Mouse (Mus musculus): ENCODE data around the gene Gabbr2.

The Gabbr2 gene

DNA sequence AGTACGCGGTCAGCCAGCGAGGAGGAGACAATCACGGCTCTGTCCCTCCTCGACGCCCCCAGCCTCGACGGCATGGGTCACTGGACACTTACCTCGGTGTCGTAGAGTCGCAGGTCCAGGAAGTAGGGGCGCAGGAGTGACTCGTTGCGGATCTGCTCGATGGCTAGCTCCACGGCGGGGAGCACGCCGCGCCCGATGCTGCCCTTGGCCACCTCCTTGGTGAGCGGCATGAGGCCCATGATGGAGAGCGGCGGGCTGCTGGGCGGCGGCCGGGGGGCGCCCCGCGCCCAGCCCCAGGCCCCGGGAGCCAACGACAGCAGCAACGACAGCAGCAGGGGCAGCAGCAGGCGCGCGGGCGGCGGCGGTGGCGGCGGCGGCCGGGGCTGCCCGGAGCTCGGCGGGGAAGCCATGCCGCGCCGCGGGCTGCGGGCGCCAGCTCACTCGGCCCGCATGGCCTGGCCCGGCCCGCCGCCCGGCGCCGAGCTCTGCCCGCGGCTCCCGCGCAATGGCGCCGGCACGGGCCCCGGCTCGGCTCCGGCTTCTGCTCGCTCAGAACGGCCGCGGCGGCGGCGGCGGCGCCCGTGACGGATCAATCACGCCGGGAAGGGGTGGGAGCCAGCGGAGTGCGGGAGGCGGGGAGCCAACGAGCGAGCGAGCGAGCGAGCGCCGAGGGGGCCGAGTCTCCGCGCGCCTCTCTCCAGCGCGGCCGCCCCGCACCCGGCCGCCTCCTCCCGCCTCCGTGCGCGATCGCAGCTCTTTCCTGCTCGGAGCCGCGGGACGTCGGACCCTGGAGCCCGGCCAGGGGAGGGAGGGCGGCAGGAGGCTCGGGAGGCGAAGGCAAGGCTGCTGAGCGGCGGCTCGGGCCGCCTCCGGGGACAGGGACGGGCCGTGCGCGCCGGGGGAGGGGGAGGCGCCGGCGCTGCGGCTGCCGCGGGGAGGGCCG is at the start of gene Gabbr2:
Gabbr2 (minus strand) TSS at position 858 of the 943 bp plus-strand sequence.
- peak; percentile 79 to 86 for DNase-seq

DNA sequence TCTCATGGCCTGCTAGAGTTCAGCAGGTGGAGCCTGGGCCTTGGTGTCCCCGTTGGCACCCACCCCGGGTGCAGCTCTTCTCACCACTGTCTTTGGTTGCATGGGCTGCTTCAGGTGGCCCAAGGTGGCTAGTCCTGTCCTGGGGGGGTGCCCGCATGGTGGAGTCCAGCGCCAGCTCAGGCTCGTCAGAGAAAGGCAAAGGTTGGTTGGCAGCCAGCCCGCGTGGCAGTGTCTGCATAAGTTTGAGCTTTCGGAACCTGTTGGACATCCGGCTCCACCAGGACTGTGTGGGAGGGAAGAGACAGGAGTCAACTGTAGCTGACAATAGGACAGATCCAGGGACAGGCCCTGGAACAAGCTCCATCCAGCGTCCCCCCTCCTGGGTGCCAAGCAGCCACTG is 47.9 kb upstream of the Gabbr2 start:
- DNase-seq: no peak

DNA sequence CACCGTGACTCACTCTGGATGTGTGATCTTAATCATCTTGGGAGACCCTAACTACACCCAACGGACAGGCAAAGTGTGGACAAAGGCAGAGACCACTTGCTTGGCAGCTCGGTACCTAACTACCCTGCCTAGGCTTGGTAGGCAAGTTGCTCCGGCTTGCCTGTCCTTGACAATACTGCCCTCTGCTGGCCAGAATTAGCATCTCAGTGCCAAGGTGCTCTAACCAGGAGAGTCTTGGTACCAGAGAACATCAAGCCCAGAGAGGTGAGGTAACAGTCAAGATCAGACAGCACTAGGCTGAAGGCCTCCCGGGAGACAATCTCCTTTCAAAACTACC is 45.6 kb upstream of the Gabbr2 start:
- peak; percentile 89 to 93 for DNase-seq

DNA sequence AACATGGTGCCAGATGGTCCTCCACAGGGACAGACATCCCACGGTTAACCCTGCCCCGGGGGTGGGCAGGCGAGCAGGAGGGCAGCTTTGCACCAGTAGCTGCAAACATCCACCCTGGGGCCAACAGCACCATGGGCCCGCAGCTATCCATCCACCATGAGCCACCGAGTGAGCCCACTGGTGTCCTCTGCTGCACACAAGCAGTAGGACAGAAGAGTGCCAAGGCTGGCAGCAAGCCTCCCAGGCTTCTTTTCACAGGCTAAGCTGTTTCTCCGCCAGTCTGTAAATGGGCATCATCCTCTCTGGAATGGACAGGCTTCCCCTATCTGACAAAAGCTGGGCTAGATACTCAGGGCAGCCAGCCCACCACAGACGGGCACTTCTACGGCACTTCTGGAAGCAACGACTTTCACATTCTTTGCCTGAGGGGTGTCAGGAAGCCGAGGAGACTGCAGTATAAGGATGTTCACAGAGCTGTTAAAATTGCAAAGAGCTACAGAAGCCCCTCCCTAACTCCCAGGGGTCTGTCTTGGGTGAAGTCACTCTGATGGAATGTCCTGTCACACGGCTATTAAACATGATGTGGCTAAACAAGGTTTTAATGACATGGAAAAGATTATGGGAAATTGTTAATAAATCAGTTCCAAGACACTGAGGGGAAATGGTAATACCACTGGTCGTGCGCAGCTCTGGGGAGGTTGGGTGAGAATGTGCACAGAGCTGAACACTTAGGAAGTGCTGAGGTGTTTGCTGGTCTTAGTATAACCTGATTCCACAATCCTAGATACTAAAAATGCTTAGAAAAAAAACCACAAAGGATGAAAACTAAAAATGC is 45.0 kb upstream of the Gabbr2 start:
- DNase-seq: peak; percentile 53 to 56

DNA sequence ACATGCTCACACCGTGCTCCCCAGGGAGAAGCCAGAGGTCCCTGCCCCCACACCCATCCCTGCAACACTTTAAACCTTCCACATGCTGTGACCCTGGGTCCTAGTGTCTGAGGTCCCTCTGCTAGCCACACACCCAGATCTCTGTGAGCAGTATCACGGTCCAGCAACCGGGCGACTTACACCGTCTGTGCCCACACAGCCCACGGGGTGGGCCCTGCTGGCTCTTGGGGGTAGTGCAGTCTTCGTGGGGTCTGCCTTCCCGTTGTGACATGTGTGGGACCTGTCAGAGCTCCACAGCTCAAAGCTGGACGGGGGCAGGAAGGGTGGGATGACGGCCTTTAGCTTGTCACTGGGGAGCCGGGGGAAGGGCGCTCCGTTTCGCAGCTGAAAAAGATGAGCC is 43.9 kb upstream of the Gabbr2 start:
- no peak for DNase-seq

DNA sequence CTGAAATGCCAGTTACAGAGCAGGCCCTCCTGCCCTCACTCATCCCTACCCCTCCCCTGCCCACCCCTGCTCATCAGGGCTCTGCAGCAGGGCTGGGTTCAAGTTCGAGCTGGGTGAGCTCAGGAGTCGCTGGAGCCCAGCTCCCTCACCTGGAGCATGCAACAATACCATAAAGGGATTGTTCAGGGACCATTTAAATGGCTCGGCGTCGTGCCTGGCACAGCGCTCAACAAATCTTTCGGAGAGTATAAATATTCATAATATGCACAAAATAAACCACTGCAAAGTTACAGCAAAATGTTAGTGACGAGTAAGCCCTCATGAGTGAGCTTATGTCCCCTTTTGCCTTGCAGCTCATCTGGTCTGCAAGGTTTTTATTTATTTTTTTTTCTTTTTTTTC is 40.5 kb upstream of the Gabbr2 start:
- no peak for DNase-seq

DNA sequence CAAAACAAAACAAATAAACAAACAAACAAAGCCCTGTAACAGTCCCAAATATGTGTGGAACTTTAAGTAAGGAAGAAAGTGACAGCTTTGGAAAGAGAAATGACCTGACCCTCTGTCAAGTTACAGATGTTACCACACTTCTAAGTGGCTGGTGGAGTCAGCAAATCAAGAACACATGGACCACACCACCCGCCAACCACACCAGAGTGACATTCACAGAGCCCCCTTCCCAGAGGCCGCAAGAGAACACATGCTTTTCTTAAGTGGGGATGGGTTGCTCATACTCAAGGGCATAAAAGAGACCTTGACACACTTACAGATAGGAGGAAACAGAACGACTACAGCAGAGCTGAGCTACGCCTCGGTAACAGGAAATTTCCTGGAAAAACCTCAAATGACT is 37.1 kb upstream of the Gabbr2 start:
- no peak for DNase-seq

DNA sequence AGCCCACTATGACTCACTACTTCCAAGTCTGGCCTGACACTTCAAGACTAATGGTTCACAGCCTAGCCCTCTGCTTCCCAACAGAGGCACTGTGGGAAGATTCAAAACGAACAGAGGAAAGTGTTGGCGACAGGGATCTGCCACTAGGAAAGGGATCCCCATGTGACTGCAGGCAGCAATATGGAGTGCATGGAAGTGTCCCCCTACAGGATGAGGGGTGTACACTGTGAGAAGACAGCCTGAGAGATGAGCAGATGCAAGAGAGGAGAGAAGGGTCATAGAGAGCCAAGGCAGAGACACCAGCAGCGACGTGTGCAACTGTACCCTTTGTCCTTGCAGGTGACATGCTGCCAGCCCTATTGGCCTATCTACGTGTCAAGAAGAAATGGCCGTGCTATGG is 32.3 kb upstream of the Gabbr2 start:
- DNase-seq: no peak

DNA sequence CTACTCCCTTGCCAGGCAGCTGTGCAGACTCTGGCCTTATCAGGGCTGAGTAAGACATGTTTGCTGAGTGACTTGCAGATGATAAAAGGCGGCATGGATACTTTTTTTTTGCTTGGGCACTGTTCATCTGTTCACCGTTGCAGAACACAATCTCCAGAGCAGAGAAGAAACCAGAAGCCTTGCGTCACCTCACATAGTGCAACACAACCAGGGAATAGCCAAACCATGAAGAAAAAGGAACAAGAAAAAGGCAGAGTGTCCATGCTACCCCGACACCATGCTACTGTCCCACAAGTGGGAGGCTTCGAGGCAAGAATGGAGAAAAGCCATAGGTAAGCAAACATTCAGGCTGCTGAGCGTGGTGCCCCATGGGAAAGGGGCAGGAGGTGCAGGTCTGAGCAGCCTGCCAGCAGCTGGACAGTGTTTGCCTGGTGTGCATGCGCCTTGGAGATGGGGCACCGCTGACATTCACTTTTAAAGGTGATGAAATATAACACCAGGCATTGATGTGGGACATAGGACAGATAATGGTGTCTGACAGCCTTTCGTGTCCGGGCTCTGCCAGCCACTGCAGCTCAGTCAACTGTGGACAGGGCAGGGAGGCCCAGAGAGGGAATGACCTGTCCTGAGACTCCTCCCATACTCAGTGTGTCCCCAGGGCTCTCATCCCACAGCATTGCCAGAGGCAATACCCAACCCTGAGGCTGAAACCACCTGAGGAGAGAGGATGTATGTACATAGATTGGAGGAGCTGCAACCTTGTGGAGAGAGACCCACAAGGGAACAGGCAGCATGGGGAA is 31.3 kb upstream of the Gabbr2 start:
- DNase-seq: no peak

DNA sequence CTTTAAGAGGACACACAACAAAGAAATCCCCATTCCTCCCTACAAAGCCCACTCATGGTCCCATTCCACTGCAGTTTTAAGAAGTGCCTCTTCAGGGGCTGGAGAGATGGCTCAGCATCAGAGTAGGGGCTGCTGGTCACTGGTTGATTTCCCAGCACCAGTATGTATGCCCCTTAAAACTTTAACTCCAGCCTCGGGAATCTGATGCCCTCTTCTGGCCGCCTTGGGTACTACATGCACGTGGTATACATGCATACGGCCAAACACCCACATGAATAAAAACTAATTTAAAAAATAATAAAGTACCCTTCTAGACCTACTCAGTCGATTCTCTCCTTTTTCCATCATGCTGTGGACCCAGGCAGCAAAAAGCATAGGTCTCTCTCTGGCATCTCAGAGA is 28.9 kb upstream of the Gabbr2 start:
- peak; percentile 74 to 82 for DNase-seq

DNA sequence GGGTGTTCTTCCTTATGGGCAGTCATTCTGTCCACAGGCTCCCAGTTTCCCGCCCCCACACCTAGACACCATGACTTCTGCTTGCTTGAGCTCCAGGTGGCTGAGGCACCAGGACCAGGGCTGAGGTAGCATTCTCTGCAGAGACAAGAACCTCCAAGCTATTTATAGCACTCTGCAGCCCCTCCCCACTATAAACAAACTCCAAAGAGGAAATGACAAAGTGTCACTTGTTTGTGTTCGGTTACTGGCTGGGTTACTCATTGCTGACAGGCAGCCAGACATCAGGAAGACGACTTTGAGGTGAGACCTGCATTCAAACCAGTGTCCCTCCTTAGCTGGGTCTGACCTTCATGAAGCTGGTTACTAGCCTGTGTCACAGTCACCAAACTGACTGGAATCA is 23.5 kb upstream of the Gabbr2 start:
- DNase-seq: no peak

DNA sequence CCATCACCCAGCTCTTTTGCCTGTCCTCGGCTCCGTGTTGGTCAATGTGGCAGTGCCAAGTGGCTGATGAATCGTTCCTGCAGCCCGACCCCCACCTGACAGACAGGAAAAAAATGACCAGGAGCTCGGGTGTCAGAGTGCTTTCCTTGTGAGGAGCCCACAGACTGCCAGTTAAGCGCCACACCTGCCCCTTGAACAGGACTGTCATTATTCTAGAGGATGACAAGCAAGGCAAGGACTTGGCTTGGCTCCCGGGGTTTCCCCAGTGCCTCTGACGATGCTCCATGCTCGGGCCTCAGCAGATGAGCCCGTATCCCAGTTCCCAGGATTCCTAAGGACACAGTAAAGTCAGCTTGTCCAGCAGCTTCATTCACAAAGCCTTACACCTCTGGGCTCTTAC is 20.8 kb upstream of the Gabbr2 start:
- DNase-seq: peak; percentile 28 to 44

DNA sequence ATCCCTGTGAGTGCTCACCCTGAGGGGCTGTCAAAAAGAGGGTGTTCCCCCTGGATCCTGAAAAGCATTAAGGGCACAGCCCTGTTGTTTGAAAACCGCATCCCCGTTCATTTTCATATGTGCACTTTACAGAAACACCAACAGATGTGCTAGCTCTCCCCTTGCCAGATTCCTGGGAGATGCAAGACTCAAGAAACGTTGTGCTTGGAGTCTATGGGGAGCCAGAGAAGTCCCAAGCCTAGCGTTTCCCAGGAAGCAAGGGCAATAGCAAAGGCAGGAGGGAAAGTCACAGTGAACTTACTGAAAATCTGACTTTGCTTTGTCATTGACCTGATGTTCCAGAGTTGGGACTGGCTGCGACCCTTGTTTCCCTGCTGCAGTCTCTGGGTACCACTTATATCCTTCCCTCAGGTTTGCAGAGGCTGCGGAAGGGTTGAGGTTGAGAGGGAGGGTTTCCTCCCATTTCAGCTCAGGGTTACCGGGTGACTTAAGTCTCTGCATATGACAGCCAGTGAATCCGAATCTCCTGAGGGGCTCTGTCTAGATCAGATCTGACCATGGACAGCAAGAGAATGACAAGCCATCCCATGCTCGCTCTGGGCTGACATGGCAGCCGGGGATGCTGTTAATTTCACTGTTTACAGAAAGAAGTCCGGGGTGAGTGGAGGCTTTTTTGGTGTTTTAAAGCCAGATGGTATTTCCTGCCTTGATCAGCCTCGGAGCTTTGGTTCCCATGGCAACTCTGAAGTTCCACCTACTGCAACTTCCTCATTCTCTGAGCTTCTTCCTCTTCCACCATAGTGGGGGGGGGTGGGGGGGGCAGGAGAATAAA is 18.9 kb upstream of the Gabbr2 start:
- no peak for DNase-seq

DNA sequence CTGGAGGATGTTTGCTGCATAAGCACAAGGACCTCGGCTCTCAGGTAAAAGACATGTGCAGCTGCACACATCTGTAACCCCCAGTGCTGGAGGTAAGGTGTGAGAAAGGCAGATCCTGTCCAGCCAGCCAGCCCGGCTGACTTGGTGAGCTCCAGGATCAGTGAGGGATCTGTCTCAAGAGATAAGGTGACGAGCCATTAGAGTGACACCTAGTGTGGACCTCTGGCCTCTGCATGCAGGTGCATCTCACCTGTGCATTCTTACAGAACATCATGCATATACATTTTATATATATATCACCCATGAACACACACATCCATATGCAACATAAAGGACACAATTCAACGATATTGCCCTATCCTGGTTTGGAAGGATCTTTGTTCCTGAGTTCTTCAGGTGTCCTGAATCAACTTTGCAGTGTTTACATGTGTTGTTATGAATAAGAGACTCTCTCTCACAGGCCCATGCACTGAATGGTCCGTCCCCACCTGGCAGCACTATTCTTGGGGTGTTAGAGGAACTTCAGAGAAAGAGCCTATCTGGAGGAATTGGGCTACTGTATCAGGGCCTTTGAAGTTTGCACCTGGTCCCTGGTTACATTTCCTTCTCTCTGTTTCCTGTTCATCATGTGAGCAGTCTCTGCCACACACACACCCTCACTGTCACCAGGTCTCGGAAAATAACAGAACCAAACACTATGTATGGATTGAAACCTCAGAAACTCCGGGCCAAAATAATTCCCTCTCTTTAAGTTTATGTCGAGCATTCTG is 9.1 kb upstream of the Gabbr2 start:
- DNase-seq: peak in 1 of 2 experiments; percentile 37

DNA sequence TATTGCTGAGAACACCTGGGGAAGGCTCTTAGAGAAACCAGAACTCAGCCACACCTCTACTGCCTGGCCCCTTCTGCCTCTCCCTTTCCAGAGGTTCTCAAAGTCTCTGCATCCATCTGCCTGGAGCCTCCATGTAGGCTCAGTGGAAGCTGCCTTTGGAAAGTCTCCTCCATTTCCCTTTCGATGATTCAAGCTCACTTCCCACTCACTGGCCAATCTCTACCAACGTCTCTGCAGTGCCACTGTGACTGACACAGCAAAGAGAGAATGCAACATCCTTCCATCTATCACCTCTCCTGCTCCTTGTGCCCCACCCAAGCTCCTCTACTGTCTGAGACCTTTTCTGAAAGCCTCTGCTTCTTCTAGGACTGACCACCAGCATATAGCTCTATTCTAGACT is 6.3 kb upstream of the Gabbr2 start:
- DNase-seq: no peak

DNA sequence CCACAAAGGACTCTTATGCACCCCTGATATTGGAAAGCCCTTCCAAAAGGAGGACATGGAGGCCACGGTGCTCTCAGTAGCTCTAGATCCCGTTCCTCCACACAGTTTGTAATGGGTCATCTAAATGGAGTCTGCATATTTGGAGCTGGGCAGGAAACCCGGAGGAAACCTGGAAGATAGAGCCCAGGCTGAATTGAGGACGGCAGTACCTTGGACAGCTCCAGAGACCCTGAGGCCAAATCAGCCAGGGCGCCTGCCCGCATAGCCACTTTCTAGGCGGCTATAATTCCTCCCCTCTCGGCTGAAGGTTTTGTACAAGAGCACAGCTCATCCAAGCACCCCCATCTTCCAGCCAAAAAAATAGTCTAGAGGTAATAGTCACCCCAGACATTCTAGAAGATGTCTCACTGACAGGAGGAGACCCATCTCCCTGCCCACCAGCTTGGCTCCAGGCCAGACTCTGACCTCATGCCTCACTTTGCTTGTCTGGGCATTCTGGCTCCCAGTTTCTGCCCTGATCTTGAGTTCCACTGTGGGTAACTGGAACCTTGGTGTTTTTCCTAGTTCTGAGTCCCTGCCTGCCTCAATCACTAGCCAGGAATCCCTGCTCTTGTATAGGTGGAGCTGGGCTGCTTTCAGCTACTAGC is 1.3 kb upstream of the Gabbr2 start:
- no peak for DNase-seq

DNA sequence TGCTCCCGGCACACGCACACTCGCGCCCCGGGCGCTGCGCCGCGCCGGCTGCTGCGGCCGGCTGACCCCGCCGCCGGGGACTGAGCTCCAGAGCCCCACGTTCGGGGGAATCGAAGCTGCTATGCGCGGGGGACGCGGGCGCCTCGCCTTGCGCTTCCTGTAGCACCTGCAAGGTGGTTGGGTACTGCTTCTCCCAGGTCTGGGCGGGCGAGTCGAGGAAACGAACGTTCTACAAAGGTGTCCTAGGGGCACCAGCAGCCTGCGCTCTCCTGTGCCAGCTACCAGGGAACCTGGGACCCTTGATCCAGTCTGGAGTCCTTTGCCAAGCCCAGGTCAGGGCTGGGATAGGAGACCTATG is 265 bp upstream of the Gabbr2 start:
- no peak for DNase-seq

DNA sequence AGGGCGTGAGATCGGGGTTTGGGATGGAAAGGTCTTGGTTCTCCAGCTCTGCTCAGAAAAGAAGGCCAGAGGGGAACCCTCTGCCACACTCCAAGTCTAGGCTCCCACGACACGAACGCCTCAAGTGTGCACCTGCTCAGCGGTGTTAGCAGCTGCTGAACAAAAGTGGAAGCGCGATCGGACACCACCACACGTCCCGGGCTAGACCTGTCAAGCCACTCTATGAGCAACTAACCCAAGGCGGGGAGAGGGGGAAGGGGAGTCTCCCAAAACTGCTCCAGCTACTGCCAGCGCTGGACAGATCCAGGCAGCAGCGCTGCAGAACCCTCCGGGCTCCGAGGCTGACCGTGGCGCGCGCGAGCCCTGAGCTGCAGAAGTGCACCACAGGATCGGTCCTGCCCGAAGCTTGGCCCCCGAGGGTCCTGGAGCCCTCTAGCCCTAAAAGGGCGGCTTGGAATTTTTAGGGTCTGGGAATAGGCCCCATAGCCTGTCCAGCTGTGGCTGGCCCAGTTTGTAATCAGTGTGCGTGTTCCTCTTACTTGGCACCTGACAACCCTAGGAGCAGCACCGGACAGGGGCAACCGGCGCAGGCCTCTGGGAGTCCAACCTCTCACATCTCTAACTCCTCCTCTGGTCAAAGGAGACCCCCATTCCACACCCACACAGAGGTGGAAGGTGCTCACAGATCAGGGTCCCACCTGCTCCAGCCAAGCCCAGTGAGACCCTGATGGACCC is 1.2 kb downstream of the Gabbr2 start:
- peak; percentile 50 to 63 for DNase-seq

DNA sequence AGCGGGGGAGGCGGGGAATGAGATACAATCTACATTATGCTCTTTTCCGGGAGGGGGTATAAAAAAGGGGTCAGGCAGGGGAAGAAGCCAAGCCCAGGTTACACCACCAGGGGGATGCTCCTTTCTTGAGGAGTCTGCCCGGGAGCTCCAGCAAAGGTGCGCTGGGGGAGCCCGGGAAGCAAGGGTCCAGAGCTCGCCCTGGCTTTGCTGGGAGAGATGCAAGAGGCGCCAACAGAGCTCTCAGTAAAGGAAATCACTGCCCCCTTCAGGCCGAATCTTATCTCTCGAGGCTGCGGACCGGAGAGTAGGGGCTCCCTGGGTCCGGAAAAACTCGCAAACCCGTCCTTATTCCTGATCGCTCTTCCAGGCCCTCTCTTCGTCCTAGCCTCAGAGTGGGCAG is 1.8 kb downstream of the Gabbr2 start:
- peak; percentile 85 to 89 for DNase-seq

DNA sequence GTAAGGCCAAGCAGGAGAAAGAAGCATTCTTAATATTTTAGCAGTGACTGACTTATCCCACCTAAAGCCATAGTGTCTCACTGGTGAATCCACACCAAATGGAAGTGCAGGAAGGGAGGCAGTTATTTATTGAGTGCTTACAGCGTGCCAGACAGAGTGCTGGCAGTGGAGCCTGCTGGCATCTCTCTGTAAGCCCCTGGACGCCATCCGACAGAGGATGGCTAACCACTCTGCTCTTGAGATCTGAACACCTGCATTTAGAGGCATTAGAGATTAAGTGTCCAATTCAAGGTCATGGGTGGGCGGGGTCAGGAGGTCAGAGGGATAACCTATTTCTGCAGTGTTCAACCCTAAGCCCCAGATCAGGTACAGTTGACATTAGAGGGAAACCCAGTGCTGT is 2.8 kb downstream of the Gabbr2 start:
- DNase-seq: no peak

All from cerebellum, postnatal 36 days (tissue).